Mouse (Mus musculus) embryonic facial prominence, embryonic 11.5 days (tissue): ENCODE data around the gene Ide. TPM values are rescaled to one million over a fixed set of nuclear protein-coding genes. Genes with fewer than 3 reads are reported as not detected.

Source experiments
- ATAC-seq: fragments of 200-750 bp; cut with Nextera tagmentation; replicated peaks from 2 replicates; pipeline ENCODE4 v1.8.0; 2017; ENCODE audit warnings: low read depth; ENCODE audit not compliant: insufficient number of reproducible peaks, low FRiP score, low TSS enrichment
- DNase-seq: peaks from one replicate; pipeline ENCODE4 v3.0.0-alpha.2; 2015; ENCODE audit warnings: low spot score
- H3K27ac ChIP-seq: fragments of 300-500 bp; sonication (generic); replicated peaks from 2 replicates; pipeline ENCODE4 v1.5.1; 2014; ENCODE audit warnings: mild to moderate bottlenecking, low read depth, low read length, control low read depth
- H3K27me3 ChIP-seq: fragments of 300-500 bp; sonication (generic); 2 replicates; pipeline ENCODE4 v1.6.1; 2014; ENCODE audit warnings: mild to moderate bottlenecking, low read length, moderate library complexity, mixed read lengths; ENCODE audit not compliant: control insufficient read depth, insufficient read depth
- H3K36me3 ChIP-seq: fragments of 300-500 bp; sonication (generic); replicated peaks from 2 replicates; pipeline ENCODE4 v1.6.1; 2014; ENCODE audit warnings: low read depth, mild to moderate bottlenecking, low read length, moderate library complexity, mixed read lengths; ENCODE audit not compliant: control insufficient read depth, insufficient read depth
- H3K4me1 ChIP-seq: fragments of 300-500 bp; sonication (generic); 2 replicates; pipeline ENCODE4 v1.6.1; 2014; ENCODE audit warnings: low read length, mixed read lengths; ENCODE audit not compliant: control insufficient read depth, insufficient read depth
- H3K4me2 ChIP-seq: fragments of 300-500 bp; sonication (generic); 2 replicates; pipeline ENCODE4 v1.6.1; 2014; ENCODE audit warnings: low read depth, mild to moderate bottlenecking, control low read depth, low read length, moderate library complexity
- H3K4me3 ChIP-seq: fragments of 300-500 bp; sonication (generic); 2 replicates; pipeline ENCODE4 v1.5.1; 2014; ENCODE audit warnings: low read depth, low read length, control low read depth
- H3K9ac ChIP-seq: fragments of 300-500 bp; sonication (generic); replicated peaks from 2 replicates; pipeline ENCODE4 v1.6.1; 2014; ENCODE audit warnings: mild to moderate bottlenecking, control low read depth, low read length
- H3K9me3 ChIP-seq: fragments of 300-500 bp; sonication (generic); replicated peaks from 2 replicates; pipeline ENCODE4 v1.6.1; 2016; ENCODE audit warnings: mild to moderate bottlenecking, low read length, inconsistent platforms, mixed read lengths; ENCODE audit not compliant: control insufficient read depth
- WGBS: fragments of 180-500 bp; shearing (Covaris S2); extraction: QIAGEN DNeasy Blood & Tissue Kit; methylation state at CpG from one replicate; pipeline ENCODE4 v1.1.7; 2014; 5-methylcytosine and 5-hydroxymethylcytosine counted together
- polyA plus RNA-seq: library from polyadenylated mRNA; unstranded; fragments of >200 nt; fragmentation: Nextera tagmentation; extraction: Ambion mirVana; gene quantifications from 2 replicates; pipeline ENCODE4 v1.2.1, GENCODE M21; 2014

Gene Ide
- polyA plus RNA-seq, 1 experiment from 2014 or later, result 48.8 TPM

GRCm38 (mm10) chr19:37308941-37309340 lies 28.7 kb downstream of the Ide start:
- no peak overlapping the region for H3K4me2 ChIP-seq
- H3K4me3 ChIP-seq, result no peak overlapping the region
- ATAC-seq (no peak), DNase-seq (no peak)
- H3K27me3 ChIP-seq, result no peaks in the 10 kb centered on the region
- H3K4me1 ChIP-seq, result no peaks in the 10 kb centered on the region
- H3K9ac ChIP-seq, result no peak overlapping the region
- no peaks in the 10 kb centered on the region for H3K36me3 ChIP-seq
- no peaks in the 10 kb centered on the region for H3K9me3 ChIP-seq
- H3K27ac ChIP-seq, result no peak overlapping the region
- WGBS, result 84% methylated on average over 7 of the region's 7 CpGs

- H3K9ac ChIP-seq, result no peak overlapping the region
- no peak overlapping the region for H3K27ac ChIP-seq
- 88% methylated on average over 6 of the region's 6 CpGs for WGBS
- no peak overlapping the region for H3K4me3 ChIP-seq
- no peak for DNase-seq
- H3K36me3 ChIP-seq, result no peaks in the 10 kb centered on the region
- H3K27me3 ChIP-seq, result no peaks in the 10 kb centered on the region
- no peaks in the 10 kb centered on the region for H3K4me1 ChIP-seq
- H3K9me3 ChIP-seq, result no peaks in the 10 kb centered on the region
- no peak overlapping the region for H3K4me2 ChIP-seq
- no peak for ATAC-seq
Measured at GRCm38 (mm10) chr19:37307826-37308545, 29.7 kb downstream of the Ide start.

- Histone ChIP-seq H3K36me3 (no peaks in the 10 kb centered on the region), H3K27me3 (no peaks in the 10 kb centered on the region), H3K4me1 (no peaks in the 10 kb centered on the region), H3K4me2 (no peak overlapping the region), H3K9ac (no peak overlapping the region), H3K27ac (no peak overlapping the region), H3K4me3 (no peak overlapping the region), H3K9me3 (no peaks in the 10 kb centered on the region)
- 93% methylated on average over 3 of the region's 3 CpGs for WGBS
- ATAC-seq, result no peak
- DNase-seq, result no peak
Measured at GRCm38 (mm10) chr19:37306176-37306575, 31.5 kb downstream of the Ide start.

GRCm38 (mm10) chr19:37304866-37305265 lies 32.8 kb downstream of the Ide start:
- WGBS, result 88% methylated on average over 5 of the region's 5 CpGs
- Histone ChIP-seq H3K4me2 (no peak overlapping the region), H3K27ac (no peak overlapping the region), H3K4me3 (no peak overlapping the region), H3K27me3 (no peaks in the 10 kb centered on the region), H3K9ac (no peak overlapping the region), H3K4me1 (no peaks in the 10 kb centered on the region), H3K9me3 (no peaks in the 10 kb centered on the region), H3K36me3 (no peaks in the 10 kb centered on the region)
- ATAC-seq (no peak), DNase-seq (no peak)

- Histone ChIP-seq H3K4me3 (no peak overlapping the region), H3K27me3 (no peaks in the 10 kb centered on the region), H3K9me3 (no peaks in the 10 kb centered on the region), H3K4me2 (no peak overlapping the region), H3K4me1 (no peaks in the 10 kb centered on the region), H3K27ac (no peak overlapping the region), H3K9ac (no peak overlapping the region), H3K36me3 (no peaks in the 10 kb centered on the region)
- DNase-seq, result no peak
- no peak for ATAC-seq
- WGBS, result 79% methylated on average over 4 of the region's 4 CpGs
Measured at GRCm38 (mm10) chr19:37304006-37304405, 33.6 kb downstream of the Ide start.

GRCm38 (mm10) chr19:37301733-37302132 lies 35.9 kb downstream of the Ide start:
- H3K9ac ChIP-seq, result no peak overlapping the region
- H3K4me2 ChIP-seq, result no peak overlapping the region
- no peak for ATAC-seq
- no peaks in the 10 kb centered on the region for H3K9me3 ChIP-seq
- H3K36me3 ChIP-seq, result no peaks in the 10 kb centered on the region
- H3K4me1 ChIP-seq, result no peaks in the 10 kb centered on the region
- H3K27ac ChIP-seq, result no peak overlapping the region
- no peak overlapping the region for H3K4me3 ChIP-seq
- DNase-seq, result no peak
- H3K27me3 ChIP-seq, result no peaks in the 10 kb centered on the region
- 85% methylated on average over 3 of the region's 3 CpGs for WGBS

- Histone ChIP-seq H3K4me2 (no peak overlapping the region), H3K4me1 (no peaks in the 10 kb centered on the region), H3K27ac (no peak overlapping the region), H3K9me3 (no peaks in the 10 kb centered on the region), H3K9ac (no peak overlapping the region), H3K4me3 (no peak overlapping the region), H3K36me3 (no peaks in the 10 kb centered on the region), H3K27me3 (no peaks in the 10 kb centered on the region)
- WGBS, result 87% methylated on average over 4 of the region's 4 CpGs
- ATAC-seq (no peak), DNase-seq (no peak)
Measured at GRCm38 (mm10) chr19:37291676-37292075, 46.0 kb downstream of the Ide start.

GRCm38 (mm10) chr19:37290906-37291305 lies 46.7 kb downstream of the Ide start:
- Histone ChIP-seq H3K27ac (no peak overlapping the region), H3K9ac (no peak overlapping the region), H3K36me3 (no peaks in the 10 kb centered on the region), H3K4me1 (no peaks in the 10 kb centered on the region), H3K4me3 (no peak overlapping the region), H3K9me3 (no peaks in the 10 kb centered on the region), H3K27me3 (no peaks in the 10 kb centered on the region), H3K4me2 (no peak overlapping the region)
- DNase-seq (no peak), ATAC-seq (no peak)
- 83% methylated on average over 8 of the region's 8 CpGs for WGBS
